10 mouse cellular contexts compared by ENCODE assay signal in the genomic region with DNA sequence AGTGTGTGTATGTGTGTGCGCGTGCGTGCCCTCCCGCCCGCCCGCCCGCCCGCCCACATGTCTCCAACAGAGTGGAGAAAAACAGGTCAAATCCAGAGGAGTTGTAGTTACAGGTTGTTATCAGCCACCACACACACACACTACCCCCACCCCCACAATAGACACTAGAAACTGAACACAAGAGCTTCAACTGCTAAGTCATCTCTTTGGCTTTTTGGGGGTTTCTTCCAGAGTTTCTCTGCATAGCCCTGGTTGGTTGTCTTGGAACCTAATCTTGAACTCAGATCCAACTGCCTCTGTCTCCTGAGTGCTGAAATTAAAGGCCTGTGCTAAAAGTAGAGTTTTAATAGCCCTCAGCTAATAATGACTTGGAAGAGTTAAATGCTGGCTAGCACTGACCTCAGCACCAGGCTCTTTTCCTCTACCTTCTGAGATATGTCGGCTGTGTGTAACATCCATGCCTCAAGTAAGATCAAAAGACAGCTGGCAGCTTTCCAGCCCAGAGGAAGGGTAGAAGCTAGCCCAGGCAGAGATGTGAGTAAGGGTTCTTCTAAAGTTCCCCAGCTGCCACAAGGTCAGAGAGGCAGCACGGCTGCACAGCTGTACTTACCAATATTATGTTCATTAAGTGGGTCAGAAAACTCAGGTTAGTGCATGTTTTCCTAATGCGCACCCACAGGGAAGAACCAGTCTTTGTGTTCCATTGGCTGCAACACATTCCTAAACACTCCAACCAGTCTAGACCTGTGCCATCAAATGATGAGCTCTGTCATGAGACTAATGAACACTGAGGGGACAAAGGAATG. TPM values are rescaled to one million over a fixed set of nuclear protein-coding genes. Genes with fewer than 3 reads are reported as not detected.
DNase-seq lines count a peak whose midpoint lies in the region; ATAC-seq and TF ChIP-seq lines count a peak whose summit lies in the region.
"Had no signal": no experiment of that assay in that cellular context is flagged by ENCODE, and none has a peak within 500 bp of the region (broad histone marks: within the 10 kb centered on the region; RNA-seq: fewer than 3 reads in every experiment).

No protein-coding gene starts in this region.

- no peak for DNase-seq in layer of hippocampus, adult 2 months (ENCODE audit: low spot score in 2 of 2)
- no peak for DNase-seq in layer of hippocampus, adult 9-10 months (ENCODE audit: low spot score)
- peak; percentile 52 for DNase-seq in adrenal gland, postnatal 25 days
- peak; percentile 53 to 58 for DNase-seq in spleen, postnatal 10 days (ENCODE audit: low spot score in 2 of 2)
- DNase-seq in left cerebral cortex, postnatal 25 days (ENCODE audit: low spot score in 2 of 2) = no peak

- no peaks in the 10 kb centered on the region for H3K9me3 ChIP-seq in kidney, embryonic 15.5 days (replicated peaks)
- H3K9me3 ChIP-seq in hindbrain, embryonic 13.5 days = no peaks in the 10 kb centered on the region
- H3K9me3 ChIP-seq in hindbrain, embryonic 12.5 days (replicated peaks) = no peaks in the 10 kb centered on the region
- H3K9me3 ChIP-seq: neural tube, embryonic 12.5 days had no signal

- H3K9ac ChIP-seq in kidney, embryonic 15.5 days = no peak overlapping the region
- no peak overlapping the region for H3K9ac ChIP-seq in hindbrain, embryonic 13.5 days
- no peak overlapping the region for H3K9ac ChIP-seq in hindbrain, embryonic 12.5 days
- H3K9ac ChIP-seq: neural tube, embryonic 12.5 days had no signal

- no peak for ATAC-seq in kidney, embryonic 15.5 days (replicated peaks; ENCODE audit: low FRiP score)
- no peak for ATAC-seq in hindbrain, embryonic 13.5 days (ENCODE audit: low FRiP score)
- ATAC-seq in hindbrain, embryonic 12.5 days (ENCODE audit: low FRiP score) = no peak

- peaks cover 18% of the 10 kb centered on the region; the same call in 1 of the 2 replicates for H3K36me3 ChIP-seq in kidney, embryonic 15.5 days
- peaks cover 14% of the 10 kb centered on the region for H3K36me3 ChIP-seq in hindbrain, embryonic 13.5 days
- peaks cover 5% of the 10 kb centered on the region; the same call in 1 of the 2 replicates for H3K36me3 ChIP-seq in hindbrain, embryonic 12.5 days

- H3K27me3 ChIP-seq in kidney, embryonic 15.5 days = no peaks in the 10 kb centered on the region
- no peaks in the 10 kb centered on the region for H3K27me3 ChIP-seq in hindbrain, embryonic 13.5 days
- no peaks in the 10 kb centered on the region for H3K27me3 ChIP-seq in hindbrain, embryonic 12.5 days
- H3K27me3 ChIP-seq: neural tube, embryonic 12.5 days had no signal

- H3K27ac ChIP-seq in layer of hippocampus, adult 2 months = peak overlapping the region; percentile 8; the same call in 1 of the 2 replicates
- peak overlapping the region; percentile 78 for H3K27ac ChIP-seq in kidney, embryonic 15.5 days
- no peak overlapping the region for H3K27ac ChIP-seq in hindbrain, embryonic 13.5 days
- no peak overlapping the region for H3K27ac ChIP-seq in hindbrain, embryonic 12.5 days
- H3K27ac ChIP-seq: neural tube, embryonic 12.5 days had no signal

- peaks cover 54% of the 10 kb centered on the region for H3K4me1 ChIP-seq in kidney, embryonic 15.5 days
- peaks cover 22% of the 10 kb centered on the region for H3K4me1 ChIP-seq in hindbrain, embryonic 13.5 days (replicated peaks)
- H3K4me1 ChIP-seq in hindbrain, embryonic 12.5 days = peaks cover 4% of the 10 kb centered on the region; the same call in 1 of the 2 replicates

- H3K4me3 ChIP-seq in layer of hippocampus, adult 2 months = no peak overlapping the region
- H3K4me3 ChIP-seq in kidney, embryonic 15.5 days (replicated peaks) = no peak overlapping the region
- no peak overlapping the region for H3K4me3 ChIP-seq in hindbrain, embryonic 13.5 days
- H3K4me3 ChIP-seq in hindbrain, embryonic 12.5 days = no peak overlapping the region
- H3K4me3 ChIP-seq: neural tube, embryonic 12.5 days had no signal

- intact Hi-C loops in left cerebral cortex, postnatal 25 days (cut with DNase I) = no loop called here

- TF ChIP-seq CTCF in layer of hippocampus, adult 2 months (conservative IDR thresholded peaks at IDR 0.05) = no peak

- WGBS in kidney, embryonic 15.5 days = 76% methylated on average over 11 of the region's 11 CpGs
- 92% methylated on average over 11 of the region's 11 CpGs for WGBS in hindbrain, embryonic 13.5 days
- 93% methylated on average over 11 of the region's 11 CpGs for WGBS in hindbrain, embryonic 12.5 days

- H3K4me2 ChIP-seq in kidney, embryonic 15.5 days = no peak overlapping the region
- no peak overlapping the region for H3K4me2 ChIP-seq in hindbrain, embryonic 13.5 days
- no peak overlapping the region for H3K4me2 ChIP-seq in hindbrain, embryonic 12.5 days (replicated peaks)
- H3K4me2 ChIP-seq: neural tube, embryonic 12.5 days had no signal

RNA-seq across cellular contexts. Expression of a gene that starts 26.8 kb away (rescaled TPM):
- total RNA-seq in layer of hippocampus, adult 2 months (2021) = not detected
- total RNA-seq in adrenal gland, postnatal 25 days (2021) = not detected in 2 replicates
- polyA plus RNA-seq in kidney, embryonic 15.5 days (2015; fragmentation: Nextera tagmentation; extraction: Ambion mirVana) = 33.0 and 34.2 TPM in 2 replicates
- polyA plus RNA-seq in hindbrain, embryonic 13.5 days (2015; fragmentation: Nextera tagmentation; extraction: Ambion mirVana) = 42.7 and 44.4 TPM in 2 replicates
- 22.3 and 30.3 TPM in 2 replicates for polyA plus RNA-seq in hindbrain, embryonic 12.5 days (2016; fragmentation: Nextera tagmentation; extraction: Ambion mirVana)
- not detected for total RNA-seq in left cerebral cortex, postnatal 25 days (2021)
- total RNA-seq: heart, postnatal 14 days had no signal

RNA-seq across cellular contexts. Expression of a gene that starts 47.8 kb away (rescaled TPM):
- total RNA-seq in layer of hippocampus, adult 2 months (2021) = 1 to 10 TPM; 6.5 to 7.3 TPM
- 181 and 197 TPM in 2 replicates for total RNA-seq in adrenal gland, postnatal 25 days (2021)
- polyA plus RNA-seq in kidney, embryonic 15.5 days (2015; fragmentation: Nextera tagmentation; extraction: Ambion mirVana) = 85.1 and 94.7 TPM in 2 replicates
- polyA plus RNA-seq in hindbrain, embryonic 13.5 days (2015; fragmentation: Nextera tagmentation; extraction: Ambion mirVana) = 24.4 and 25.2 TPM in 2 replicates
- polyA plus RNA-seq in hindbrain, embryonic 12.5 days (2016; fragmentation: Nextera tagmentation; extraction: Ambion mirVana) = 38.7 and 41.9 TPM in 2 replicates
- total RNA-seq in left cerebral cortex, postnatal 25 days (2021) = 1 to 10 TPM; 6.8 TPM

Comparison
In these comparisons a context has a peak if more than half of its experiments do, and no peak if none do; other contexts are left out.
1. DNase-seq: peak in adrenal gland, postnatal 25 days (single experiment) and spleen, postnatal 10 days (2 of 2); none in layer of hippocampus, adult 2 months (0 of 2), layer of hippocampus, adult 9-10 months (single experiment) and left cerebral cortex, postnatal 25 days (0 of 2).
2. H3K27ac ChIP-seq: peak in layer of hippocampus, adult 2 months (single experiment) and kidney, embryonic 15.5 days (single experiment); none in hindbrain, embryonic 13.5 days (single experiment) and hindbrain, embryonic 12.5 days (single experiment).
3. RNA of a gene that starts 47.8 kb away (total RNA-seq): 181 to 197 TPM in adrenal gland, postnatal 25 days; 6.5 to 7.3 TPM in layer of hippocampus, adult 2 months and 6.8 TPM in left cerebral cortex, postnatal 25 days; every median in the first group is over 10 times any median in the second.